Mouse (Mus musculus): ENCODE results near the gene Rprd2. TPM values are rescaled to one million over a fixed set of nuclear protein-coding genes. Genes with fewer than 3 reads are reported as not detected.
"Not testable (repeated sequence)": the region's sequence is repeated elsewhere in the genome, so short reads cannot be mapped to it uniquely, and the experiment has no call there.

Rprd2 gene
- total RNA-seq, 2 experiments from 2014 or later: 41.9 to 43.8 TPM

DNA sequence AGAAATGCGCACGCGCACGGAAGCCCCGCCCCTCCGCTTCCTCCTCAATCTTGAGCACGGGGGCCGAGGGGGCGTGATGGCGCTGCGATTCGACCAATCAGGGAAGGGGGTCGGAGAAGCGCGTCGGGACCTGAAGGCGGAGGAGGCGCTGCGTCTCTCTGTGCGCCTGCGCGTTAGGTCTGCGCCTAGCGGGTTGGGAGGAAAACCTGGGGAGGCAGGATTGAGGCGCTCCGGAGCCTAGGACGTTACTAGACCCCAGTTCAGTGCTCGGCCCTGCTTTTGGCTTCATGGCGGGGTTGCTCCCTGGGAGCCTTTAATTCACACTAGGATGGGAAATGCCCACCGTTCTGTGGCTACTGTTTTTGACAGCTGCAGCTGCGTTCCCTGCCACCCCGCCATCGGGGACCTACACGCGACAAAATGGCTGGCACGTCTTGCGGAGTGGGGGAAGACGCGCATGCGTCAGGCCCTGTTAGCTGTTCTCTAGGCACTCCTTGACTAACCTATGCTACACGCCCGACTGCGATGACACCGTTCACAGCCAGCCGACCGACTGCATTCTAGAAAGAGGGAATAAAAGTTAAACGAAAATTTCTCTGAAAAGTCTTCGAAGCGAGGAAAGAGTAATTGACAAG is 805 bp upstream of the Rprd2 start:
- intact Hi-C loops (cut with DNase I): loop anchor here (2.0 kb wide), 1 partner anchor 35 kb away; the partner anchor contains the start of gene Prpf3
- peak; percentile 98 to 99 for DNase-seq

DNA sequence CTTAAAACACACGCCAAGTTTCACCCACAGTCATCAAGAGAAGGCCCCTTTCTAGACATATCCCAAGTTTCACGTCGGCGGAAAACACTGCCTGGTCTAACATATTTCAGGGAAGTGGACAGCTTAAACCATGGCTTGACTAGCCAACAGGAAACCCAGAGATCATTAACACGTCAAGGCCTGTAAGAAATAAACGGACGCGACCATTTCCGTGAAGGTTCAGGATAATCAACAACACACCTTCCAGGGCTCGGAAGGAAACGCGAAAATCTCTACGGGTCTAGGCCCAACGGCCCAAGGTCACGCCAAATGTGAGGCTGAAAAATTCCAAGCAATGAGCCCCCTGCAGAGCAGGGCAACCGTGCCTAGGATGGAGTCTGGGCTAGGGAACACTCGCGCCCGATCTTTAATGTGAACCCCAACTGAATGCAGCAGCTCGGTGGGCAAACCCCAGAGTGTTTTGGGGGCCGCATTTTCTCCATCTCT is 594 bp downstream of the Rprd2 start:
- intact Hi-C loops (cut with DNase I): loop anchor here (2.0 kb wide), 1 partner anchor 37 kb away; the partner anchor contains the start of gene Prpf3
- DNase-seq: peak in 1 of 2 experiments; percentile 54

DNA sequence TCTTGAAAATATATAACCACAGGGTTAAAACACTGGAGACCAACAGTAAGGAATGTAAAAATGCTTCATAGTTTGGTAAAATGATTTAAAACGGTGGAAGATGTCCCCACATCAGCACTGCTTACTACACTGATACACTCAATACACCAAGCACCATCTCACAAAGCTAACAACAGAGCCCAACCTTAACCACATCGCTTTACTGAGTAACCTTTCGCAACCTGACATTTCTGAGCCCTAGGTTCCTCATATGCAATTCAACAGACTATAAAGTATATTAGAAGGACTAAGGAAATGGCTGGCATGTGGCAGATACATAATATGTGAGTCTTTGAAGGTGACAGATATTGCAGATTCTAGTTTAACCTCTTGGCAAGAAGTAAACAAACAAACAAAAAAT is 2.0 kb downstream of the Rprd2 start:
- intact Hi-C loops (cut with DNase I): no loop called here
- DNase-seq: no peak

DNA sequence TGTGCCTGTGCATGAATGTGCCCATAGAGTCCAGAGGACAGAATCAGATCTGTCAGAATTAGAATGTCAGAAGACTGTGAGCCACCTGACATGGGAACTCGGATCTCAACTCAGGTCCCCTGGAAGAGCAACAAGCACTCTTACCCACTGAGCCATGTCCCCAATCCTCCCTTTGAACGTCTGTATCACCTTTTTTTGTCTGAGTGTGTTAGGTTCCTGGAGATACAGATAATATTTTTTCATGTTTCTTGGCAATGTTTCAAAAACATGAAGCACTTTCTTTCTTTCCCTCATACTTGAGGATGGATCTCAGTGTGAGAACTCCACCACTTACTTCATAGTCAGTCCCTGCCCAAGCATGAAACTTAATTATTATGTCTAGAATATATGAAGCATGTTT is 10.3 kb downstream of the Rprd2 start:
- no peak for DNase-seq
- intact Hi-C loops (cut with DNase I): no loop called here

DNA sequence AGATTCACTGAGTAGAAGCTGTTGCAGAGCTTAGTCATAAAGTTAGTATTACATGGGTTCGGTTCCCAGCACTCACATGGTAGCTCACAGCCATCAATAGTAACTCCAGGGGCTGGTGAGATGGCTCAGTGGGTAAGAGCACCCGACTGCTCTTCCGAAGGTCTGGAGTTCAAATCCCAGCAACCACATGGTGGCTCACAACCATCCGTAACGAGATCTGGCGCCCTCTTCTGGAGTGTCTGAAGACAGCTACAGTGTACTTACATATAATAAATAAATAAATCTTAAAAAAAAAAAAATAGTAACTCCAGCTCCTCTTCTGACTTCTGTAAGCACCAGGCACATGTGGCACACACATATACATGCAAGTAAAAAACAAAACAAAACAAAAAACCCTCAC is 11.0 kb downstream of the Rprd2 start:
- intact Hi-C loops (cut with DNase I); DNase-seq: not testable (repeated sequence)

DNA sequence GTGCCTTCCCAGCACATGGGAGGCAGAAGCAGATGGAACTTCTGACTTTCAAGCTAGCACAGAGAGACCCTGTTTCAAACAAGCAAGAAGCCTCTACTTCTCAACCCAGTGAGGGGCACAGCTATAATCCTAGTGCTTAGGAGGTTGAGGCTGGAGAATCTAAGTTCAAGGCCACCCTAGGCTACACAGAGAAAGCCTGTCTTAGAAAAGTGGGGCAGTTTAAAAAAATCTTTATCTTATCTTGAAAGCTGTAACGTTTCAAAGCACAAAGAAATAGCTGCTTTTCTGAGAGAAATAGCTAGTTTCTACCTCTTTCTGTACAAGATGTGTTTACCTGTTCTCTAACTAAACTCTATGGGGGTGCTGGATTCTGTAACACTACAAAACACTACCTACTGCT is 12.0 kb downstream of the Rprd2 start:
- no peak for DNase-seq
- intact Hi-C loops (cut with DNase I): no loop called here

DNA sequence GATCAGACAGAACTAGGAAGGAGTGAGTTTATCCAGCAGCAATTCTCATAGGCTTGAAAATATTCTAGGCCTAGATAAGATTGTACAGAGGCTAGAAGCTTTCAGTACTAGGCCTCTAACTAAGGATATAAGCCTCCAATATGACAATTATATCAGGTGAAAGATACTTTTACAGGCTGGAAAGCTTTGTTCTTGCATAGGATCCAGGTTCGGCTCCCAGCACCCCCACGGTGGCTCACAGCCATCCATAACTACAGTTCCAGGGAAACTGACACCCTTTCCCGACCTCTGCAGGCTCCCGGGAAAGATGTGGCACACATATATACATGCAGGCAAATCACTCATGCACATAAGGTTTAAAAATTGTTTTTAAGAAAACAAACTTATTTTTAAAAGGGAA is 14.8 kb downstream of the Rprd2 start:
- no peak for DNase-seq
- intact Hi-C loops (cut with DNase I): no loop called here

DNA sequence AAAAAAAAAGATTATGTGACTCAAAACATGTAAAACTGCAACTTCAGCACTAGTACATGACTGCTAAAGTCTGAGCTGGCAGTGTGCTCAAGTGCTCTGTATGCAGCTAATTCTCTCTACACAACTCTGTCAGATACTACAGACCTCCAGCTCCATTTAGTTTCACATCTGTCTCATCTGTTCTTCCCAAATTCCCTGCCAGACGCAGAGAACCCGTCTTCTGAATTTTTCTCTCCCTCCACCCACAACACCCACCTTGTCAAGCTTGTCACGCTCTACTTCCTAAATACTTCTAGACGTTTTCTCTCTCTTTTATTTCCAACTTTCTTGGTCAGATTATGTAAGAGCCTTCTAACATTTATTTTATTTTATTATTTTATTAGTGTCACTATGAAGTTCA is 19.9 kb downstream of the Rprd2 start:
- intact Hi-C loops (cut with DNase I): no loop called here
- no peak for DNase-seq

DNA sequence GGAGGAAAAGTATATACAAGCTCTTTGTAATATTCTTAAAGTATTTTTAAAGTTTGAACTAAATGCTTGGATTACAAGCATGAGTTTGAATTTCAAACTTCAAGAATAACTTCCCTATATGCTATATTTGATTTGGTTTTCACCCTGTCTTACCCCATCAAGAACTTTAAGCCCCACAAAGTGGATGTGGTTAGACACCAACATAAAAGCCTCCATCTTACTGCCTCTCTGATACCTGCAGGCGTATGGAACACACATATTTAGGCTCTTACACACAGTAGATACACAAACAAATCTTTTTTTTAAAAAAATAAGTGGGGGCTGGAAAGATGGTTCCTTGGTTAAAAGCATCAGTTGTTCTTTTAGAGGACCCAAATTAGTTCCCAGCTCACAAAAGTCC is 24.4 kb downstream of the Rprd2 start:
- no peak for DNase-seq
- intact Hi-C loops (cut with DNase I): no loop called here

DNA sequence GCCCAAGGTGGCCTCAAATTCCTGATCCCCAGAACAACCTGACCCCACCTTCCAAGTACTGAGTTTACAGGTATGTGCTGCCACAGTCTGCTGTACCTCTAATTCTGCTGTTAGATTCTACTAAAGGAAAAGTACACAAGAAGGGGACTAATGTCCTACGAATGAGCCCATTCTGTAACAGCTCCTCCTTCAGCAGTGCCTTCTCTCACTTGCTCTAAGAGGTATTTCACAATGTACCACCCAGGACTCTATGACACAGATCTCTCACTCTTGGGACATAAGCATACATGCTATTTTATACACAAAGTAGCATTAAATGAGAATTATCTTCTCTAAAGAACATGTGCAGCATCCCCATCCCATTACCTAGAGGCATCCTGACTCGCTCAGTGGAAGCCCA is 25.0 kb downstream of the Rprd2 start:
- intact Hi-C loops (cut with DNase I): no loop called here
- no peak for DNase-seq

DNA sequence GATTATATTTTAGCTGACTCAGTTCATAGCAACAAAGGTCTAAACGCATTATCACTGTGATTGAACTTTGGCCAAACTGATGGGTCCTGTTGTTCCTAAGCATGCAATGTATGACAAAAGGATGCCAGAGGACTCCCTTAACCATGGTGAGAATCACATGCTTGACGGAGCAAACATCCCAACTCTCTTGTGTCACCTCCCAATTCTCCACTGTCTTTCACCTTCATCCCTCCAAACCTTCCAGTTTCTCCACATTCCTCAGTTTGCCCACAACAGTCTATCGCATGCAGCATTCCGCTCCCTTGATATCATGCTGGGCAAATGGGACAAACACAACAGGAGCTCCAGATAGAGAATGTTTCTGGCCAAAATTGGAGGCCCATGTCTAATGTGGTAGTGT is 33.2 kb downstream of the Rprd2 start:
- DNase-seq: no peak
- intact Hi-C loops (cut with DNase I): no loop called here

DNA sequence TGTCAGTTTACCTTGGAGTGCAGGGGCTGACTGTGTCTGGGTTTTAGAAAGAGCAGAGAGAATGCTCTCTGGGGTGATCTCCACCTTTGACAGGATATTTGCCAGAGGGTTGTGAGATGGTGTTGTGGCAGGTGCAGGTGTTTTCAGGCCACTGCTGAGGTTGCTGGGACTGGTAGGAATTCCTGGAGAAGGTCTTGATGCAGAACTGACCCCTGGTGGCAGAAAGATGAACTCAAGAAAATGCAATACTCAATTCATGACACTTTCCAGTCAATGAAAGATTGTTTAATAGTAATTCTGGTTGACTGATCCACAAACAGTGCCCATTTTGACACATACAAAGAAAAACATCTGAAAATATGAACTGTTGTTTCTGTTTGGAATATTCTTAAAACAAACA is 46.7 kb downstream of the Rprd2 start:
- DNase-seq: peak; percentile 25 to 33
- intact Hi-C loops (cut with DNase I): loop anchor here (1.0 to 2.0 kb wide), 2 partner anchors 137 to 255 kb away; no protein-coding TSS in a partner anchor

DNA sequence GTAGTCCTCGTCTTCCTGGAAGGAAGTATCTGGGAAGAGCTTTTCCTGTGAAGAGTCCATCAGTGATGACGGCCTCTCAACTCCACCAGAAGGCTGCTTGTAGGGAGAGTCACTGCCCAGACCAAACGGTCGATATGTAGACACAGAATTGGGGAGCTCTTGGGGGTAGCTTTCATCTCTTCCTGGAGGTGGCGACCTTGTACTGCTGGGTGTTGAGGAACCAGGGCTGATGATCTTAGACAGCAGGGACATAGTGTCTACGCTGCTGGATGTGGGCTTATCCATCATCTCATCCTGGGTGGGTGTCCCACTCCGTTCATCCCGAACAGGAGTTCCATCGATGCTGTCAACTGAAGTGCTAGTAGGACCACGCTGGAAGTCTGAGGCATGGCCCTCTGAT is 53.1 kb downstream of the Rprd2 start:
- intact Hi-C loops (cut with DNase I): no loop called here
- no peak for DNase-seq

DNA sequence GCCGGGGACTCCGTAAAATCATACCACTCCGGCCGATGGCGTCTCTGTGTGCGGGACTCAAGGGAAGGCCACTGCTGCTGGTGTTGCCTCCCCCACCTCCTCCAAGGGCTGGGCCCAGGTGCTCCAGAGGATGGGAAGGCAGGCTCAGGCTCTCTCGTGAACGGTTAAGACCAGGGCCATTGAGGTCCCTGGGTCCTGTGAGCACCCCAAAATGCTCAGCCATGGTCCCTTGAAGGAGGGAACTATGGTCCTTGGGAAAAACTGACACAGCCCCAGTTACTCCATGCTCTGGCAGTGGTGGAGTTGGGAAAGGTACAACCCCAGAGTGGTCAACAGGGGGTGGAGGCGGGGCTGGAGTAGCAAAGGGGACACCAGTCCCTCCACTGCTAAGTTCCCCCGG is 54.9 kb downstream of the Rprd2 start:
- intact Hi-C loops (cut with DNase I): no loop called here
- DNase-seq: no peak

DNA sequence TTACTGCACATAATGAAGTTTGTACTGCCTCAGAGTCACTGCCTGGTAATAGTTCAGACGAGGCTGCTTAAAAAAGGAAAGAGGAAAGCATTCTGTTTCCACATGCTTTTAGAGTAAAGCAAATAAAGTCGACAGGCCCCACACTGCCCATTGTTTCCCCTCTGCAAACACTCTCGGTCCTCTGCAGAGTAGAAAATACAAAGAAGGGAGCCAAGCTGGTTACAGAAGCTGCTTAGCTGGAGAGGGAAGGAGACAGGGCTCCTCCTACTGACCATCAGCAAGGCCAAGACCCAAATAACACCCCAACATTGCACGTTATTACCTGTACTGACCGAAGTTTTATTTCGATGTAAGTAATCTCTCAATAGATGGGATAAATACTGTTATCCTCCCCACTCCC is 55.7 kb downstream of the Rprd2 start:
- DNase-seq: no peak
- intact Hi-C loops (cut with DNase I): no loop called here

DNA sequence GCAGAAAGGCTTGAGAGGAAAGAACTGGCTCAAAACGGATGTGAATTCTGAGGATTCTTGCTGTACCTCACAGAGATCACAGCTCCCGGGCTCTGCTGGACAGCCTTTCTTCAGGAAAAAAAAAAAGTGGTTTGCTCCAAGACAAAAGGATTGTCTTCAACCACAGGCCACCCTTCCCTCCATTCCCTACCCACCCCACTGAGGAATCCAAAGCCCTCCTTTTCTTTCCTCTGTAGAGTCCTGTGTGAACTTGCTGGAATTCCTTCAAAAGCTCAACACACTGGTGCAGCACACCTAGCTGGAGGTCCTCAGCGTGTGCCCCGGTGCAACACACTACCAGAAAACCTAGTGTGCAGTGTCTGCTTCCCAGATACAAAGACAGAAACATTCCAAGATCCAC is 56.9 kb downstream of the Rprd2 start:
- DNase-seq: no peak
- intact Hi-C loops (cut with DNase I): no loop called here

DNA sequence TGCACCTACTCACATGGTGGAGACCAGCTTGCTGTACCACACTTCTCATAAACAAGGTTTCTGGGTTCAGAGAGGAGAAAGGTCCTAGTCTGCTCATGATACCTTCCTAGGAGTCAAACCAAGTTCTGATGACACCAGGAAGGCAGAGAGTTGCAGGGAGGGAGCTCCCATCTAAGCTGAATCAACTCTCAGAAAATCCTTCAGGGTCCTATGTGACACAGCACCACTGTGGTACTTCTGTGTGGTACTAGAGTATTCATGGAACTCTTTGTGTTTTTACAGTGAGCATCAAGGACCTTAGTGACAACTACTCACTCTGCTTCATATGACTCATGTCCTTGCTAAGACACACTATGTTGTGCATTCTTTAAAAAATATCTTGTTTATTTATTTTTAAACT is 58.0 kb downstream of the Rprd2 start:
- intact Hi-C loops (cut with DNase I): no loop called here
- DNase-seq: no peak

DNA sequence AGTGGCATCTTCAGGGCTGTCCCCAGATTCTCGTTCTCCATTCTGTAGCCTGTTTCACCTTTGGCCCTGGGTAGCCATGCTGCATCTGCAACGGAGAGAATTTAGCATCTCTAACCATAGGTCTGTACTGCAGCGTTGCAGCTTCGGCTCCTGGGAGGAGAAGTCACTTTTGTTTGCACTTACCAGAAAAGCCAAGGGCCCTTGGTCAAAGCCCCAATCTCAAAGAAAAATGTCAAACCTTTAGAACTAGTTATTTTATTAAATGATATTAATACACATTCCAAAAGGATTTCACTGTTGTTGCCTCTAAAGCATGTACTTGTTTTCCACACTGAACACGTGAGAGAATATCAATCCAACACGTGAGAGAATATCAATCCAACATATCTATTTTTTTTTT is 58.6 kb downstream of the Rprd2 start, which contains the start of gene Tars2:
Gene Tars2 (minus strand): TSS at position 101 of the 400 bp plus-strand sequence.
- no peak for DNase-seq
- intact Hi-C loops (cut with DNase I): no loop called here

DNA sequence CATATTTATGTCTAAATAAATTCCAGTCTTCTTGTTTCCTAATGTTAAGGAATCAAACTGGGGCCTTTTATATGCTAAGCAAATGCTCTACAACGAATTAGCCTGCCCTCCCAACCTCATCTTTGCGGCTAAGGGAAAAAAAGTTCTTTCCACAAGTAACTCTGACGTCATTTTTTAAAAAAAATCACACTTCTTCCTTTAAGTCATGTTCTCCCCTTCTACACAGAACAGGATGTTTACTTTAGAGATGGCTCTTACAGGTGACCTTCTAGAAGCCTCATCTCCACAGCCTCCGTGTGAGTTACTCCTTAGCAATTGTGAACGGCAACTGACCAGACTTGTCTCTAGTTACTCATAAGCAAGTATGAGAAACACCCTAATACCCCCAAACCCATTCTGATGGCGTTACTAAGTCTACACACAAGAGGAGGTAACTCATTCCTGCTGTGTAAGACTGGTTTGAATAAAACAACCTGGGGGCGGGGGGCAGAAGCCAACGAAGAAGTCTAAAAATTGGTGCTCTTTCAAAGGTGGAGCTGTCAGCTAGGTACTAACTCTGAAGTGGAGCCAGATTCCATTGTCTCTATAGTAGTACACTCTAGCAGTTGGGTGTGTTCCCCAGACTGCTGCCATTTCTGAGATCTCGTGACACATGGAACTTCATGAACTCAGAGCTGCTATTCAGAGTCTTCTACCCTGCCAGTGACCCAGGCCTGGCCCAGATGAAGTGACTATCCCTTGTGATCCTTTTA is 60.0 kb downstream of the Rprd2 start:
- intact Hi-C loops (cut with DNase I): no loop called here
- DNase-seq: no peak

DNA sequence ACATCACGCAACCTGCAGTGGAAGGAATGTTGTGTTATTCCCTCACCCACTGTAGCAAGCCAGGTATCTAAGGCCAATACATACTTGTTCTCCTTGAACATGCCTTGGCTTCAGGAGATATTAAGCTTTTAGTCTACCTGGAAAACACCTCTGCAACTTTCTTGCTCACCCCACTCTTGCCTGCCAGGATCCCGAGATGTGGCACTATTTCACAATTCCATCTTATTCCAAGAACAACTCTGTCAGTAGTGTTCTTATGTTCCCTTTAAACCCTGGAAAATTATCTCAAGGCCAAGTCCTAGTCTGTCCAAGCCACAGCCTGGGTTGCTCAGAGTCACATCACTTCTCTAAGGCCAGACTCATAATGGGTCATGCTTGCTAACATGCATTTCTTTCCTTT is 61.9 kb downstream of the Rprd2 start:
- intact Hi-C loops (cut with DNase I): no loop called here
- no peak for DNase-seq

DNA sequence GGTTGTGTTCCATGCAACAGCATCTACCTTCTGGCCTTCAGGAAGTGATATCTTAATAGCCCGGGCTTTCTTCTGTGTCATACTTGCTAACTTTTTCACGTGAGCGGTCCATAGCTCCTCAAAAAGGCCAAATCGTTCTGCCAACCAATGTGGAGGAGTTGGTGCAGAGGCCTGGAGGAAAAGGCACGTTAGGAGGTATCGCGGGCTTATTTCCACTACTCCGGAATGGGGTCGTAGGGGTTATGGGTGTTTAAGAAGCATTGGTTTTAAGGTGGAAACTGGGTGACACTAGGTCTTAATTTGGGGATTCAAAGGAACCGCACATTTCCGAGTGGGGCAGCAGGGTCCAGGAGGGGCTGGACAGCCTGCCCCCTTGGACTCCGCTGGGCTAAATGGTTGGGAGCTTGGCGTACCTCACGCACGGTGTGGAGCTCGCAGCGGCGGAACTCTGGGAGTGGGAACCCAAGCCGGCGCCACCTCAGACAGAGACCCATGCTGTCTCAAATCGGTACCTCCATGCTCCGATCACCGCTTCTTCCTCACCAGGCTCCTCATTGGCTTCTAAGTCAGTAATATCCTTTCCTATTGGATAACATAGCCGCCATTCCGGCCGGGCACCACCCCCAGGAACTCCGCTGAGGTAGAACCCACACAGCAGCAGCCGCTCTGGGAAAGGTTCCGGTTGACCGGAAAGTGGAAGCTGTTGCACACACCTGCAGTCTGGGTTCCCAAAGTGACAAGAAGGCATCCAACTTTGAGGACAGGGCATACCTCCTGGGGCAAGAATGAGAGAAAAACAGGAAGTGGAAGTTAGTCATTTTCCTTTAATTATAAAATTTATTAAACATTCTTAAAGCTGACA is 64.1 kb downstream of the Rprd2 start:
- intact Hi-C loops (cut with DNase I): loop anchor here (5.0 kb wide), 1 partner anchor 127 kb away; no protein-coding TSS in a partner anchor
- DNase-seq: peak; percentile 91
